ENCODE assay signal across 8 mouse cellular contexts in genomic region chr15:86057908-86058307, GRCm38 (mm10). TPM values are rescaled to one million over a fixed set of nuclear protein-coding genes. Genes with fewer than 3 reads are reported as not detected.
DNase-seq lines count a peak whose midpoint lies in the region; ATAC-seq and TF ChIP-seq lines count a peak whose summit lies in the region.

No protein-coding gene starts in this region.

- H3K4me1 ChIP-seq in liver, adult 2 months (ENCODE audit: control insufficient read depth, insufficient read depth, low read length) = peaks cover 5% of the 10 kb centered on the region
- H3K4me1 ChIP-seq in hindbrain, postnatal 0 days (ENCODE audit: insufficient read depth, low read length) = peaks cover 42% of the 10 kb centered on the region
- H3K4me1 ChIP-seq in neural tube, embryonic 13.5 days (replicated peaks) = peaks cover 51% of the 10 kb centered on the region

- peaks cover 4% of the 10 kb centered on the region; the same call in 1 of the 2 replicates for H3K79me2 ChIP-seq in liver, adult 2 months (ENCODE audit: control insufficient read depth, insufficient read depth, low read length)

- H3K4me3 ChIP-seq in liver, adult 2 months (ENCODE audit: insufficient read depth, low read depth, low read length) = peak overlapping the region; percentile 95; the same call in 1 of the 2 replicates
- peak overlapping the region; percentile 82 for H3K4me3 ChIP-seq in hindbrain, postnatal 0 days (ENCODE audit: low read length)
- peak overlapping the region; percentile 87 for H3K4me3 ChIP-seq in neural tube, embryonic 13.5 days

- peak; percentile 41 for ATAC-seq in hindbrain, postnatal 0 days
- ATAC-seq in neural tube, embryonic 13.5 days (ENCODE audit: low read depth) = no peak

- H3K9me3 ChIP-seq in hindbrain, postnatal 0 days (ENCODE audit: low read length) = no peaks in the 10 kb centered on the region
- no peaks in the 10 kb centered on the region for H3K9me3 ChIP-seq in neural tube, embryonic 13.5 days

- no peaks in the 10 kb centered on the region for H3K36me3 ChIP-seq in liver, adult 2 months (ENCODE audit: control insufficient read depth, insufficient read depth, low read length)
- no peaks in the 10 kb centered on the region for H3K36me3 ChIP-seq in hindbrain, postnatal 0 days (ENCODE audit: insufficient read depth, low read length)
- H3K36me3 ChIP-seq in neural tube, embryonic 13.5 days = no peaks in the 10 kb centered on the region

- DNase-seq in liver, adult 2 months (ENCODE audit: extremely low read depth, low read depth, low spot score) = no peak
- DNase-seq in liver = no peak
- DNase-seq in embryo, embryonic 9.5 days (ENCODE audit: extremely low spot score) = peak; percentile 51
- DNase-seq in hindbrain, postnatal 0 days (ENCODE audit: low spot score) = no peak
- no peak for DNase-seq in left cerebral cortex, postnatal 25 days (ENCODE audit: low spot score in 2 of 2)
- DNase-seq in left cerebral cortex, postnatal 14 days (ENCODE audit: low spot score in 2 of 2) = no peak
- DNase-seq in c-Kit-positive CD71-positive TER-119-positive erythroid progenitor cells, embryonic 14.5 days (ENCODE audit: low spot score) = no peak

- intact Hi-C loops in left cerebral cortex, postnatal 25 days (cut with DNase I) = loop anchor here (1.0 kb wide), 1 partner anchor 28 kb away; no protein-coding TSS in a partner anchor
- intact Hi-C loops in left cerebral cortex, postnatal 14 days (cut with DNase I) = no loop called here

- H3K27ac ChIP-seq in liver, adult 2 months (replicated peaks; ENCODE audit: insufficient read depth, low read depth, low read length) = no peak overlapping the region
- peak overlapping the region; percentile 95 for H3K27ac ChIP-seq in hindbrain, postnatal 0 days
- peak overlapping the region; percentile 94 for H3K27ac ChIP-seq in neural tube, embryonic 13.5 days (replicated peaks)

- no peaks in the 10 kb centered on the region for H3K27me3 ChIP-seq in liver, adult 2 months (ENCODE audit: control insufficient read depth, insufficient read depth, low read length)
- no peaks in the 10 kb centered on the region for H3K27me3 ChIP-seq in hindbrain, postnatal 0 days (ENCODE audit: insufficient read depth, low read length)
- no peaks in the 10 kb centered on the region for H3K27me3 ChIP-seq in neural tube, embryonic 13.5 days

- WGBS in liver, adult 2 months = 32% methylated on average over 7 of the region's 7 CpGs
- 8% methylated on average over 7 of the region's 7 CpGs for WGBS in hindbrain, postnatal 0 days
- 10% methylated on average over 7 of the region's 7 CpGs for WGBS in neural tube, embryonic 13.5 days

- H3K9ac ChIP-seq in liver, adult 2 months (ENCODE audit: low read depth, low read length) = no peak overlapping the region; the same call in 1 of the 2 replicates
- H3K9ac ChIP-seq in hindbrain, postnatal 0 days (replicated peaks; ENCODE audit: low read length) = peak overlapping the region; percentile 97; the same call in 1 of the 2 replicates
- peak overlapping the region; percentile 99 for H3K9ac ChIP-seq in neural tube, embryonic 13.5 days

- no peak for TF ChIP-seq CTCF in liver, adult 2 months (IDR thresholded peaks at IDR 0.05; ENCODE audit: low read depth, low read length)
- TF ChIP-seq CTCF in hindbrain, postnatal 0 days (IDR thresholded peaks at IDR 0.05; ENCODE audit: low read depth) = no peak

- TF ChIP-seq POLR2A in liver, adult 2 months (IDR thresholded peaks at IDR 0.05; ENCODE audit: extremely low read depth, insufficient read depth, low read length) = no peak

- H3K4me2 ChIP-seq in hindbrain, postnatal 0 days (ENCODE audit: low read depth, low read length) = peak overlapping the region; percentile 93
- peak overlapping the region; percentile 86 for H3K4me2 ChIP-seq in neural tube, embryonic 13.5 days

RNA-seq across cellular contexts. Expression of gene Gramd4, which starts 0.4 kb away (rescaled TPM):
- 2.4 and 3.8 TPM in 2 replicates for total RNA-seq in liver, adult 2 months (2014; rRNA removed)
- polyA plus RNA-seq in liver, adult 2 months (2012; rRNA removed) = 5.6 and 6.0 TPM in 2 replicates
- total RNA-seq in hindbrain, postnatal 0 days (2014; rRNA removed) = 36.2 and 40.9 TPM in 2 replicates
- 18.6 and 19.0 TPM in 2 replicates for polyA plus RNA-seq in hindbrain, postnatal 0 days (2015; fragmentation: Nextera tagmentation; extraction: Ambion mirVana)
- polyA plus RNA-seq in neural tube, embryonic 13.5 days (2015; fragmentation: Nextera tagmentation; extraction: Ambion mirVana) = 32.5 TPM in 2 replicates
- total RNA-seq in left cerebral cortex, postnatal 25 days (2021) = 10 to 100 TPM; 42.0 to 47.6 TPM
- total RNA-seq in left cerebral cortex, postnatal 14 days (2021) = 10 to 100 TPM; 37.2 to 44.3 TPM

RNA-seq across cellular contexts. Expression of gene Celsr1, which starts 24.3 kb away (rescaled TPM):
- 2.4 and 3.7 TPM in 2 replicates for total RNA-seq in liver, adult 2 months (2014; rRNA removed)
- polyA plus RNA-seq in liver, adult 2 months (2012; rRNA removed) = 11.5 and 12.4 TPM in 2 replicates
- total RNA-seq in hindbrain, postnatal 0 days (2014; rRNA removed) = 16.4 and 19.4 TPM in 2 replicates
- 0.98 and 0.99 TPM in 2 replicates for polyA plus RNA-seq in hindbrain, postnatal 0 days (2015; fragmentation: Nextera tagmentation; extraction: Ambion mirVana)
- 1.8 TPM in 2 replicates for polyA plus RNA-seq in neural tube, embryonic 13.5 days (2015; fragmentation: Nextera tagmentation; extraction: Ambion mirVana)
- total RNA-seq in left cerebral cortex, postnatal 25 days (2021) = 1 to 10 TPM; 3.1 to 3.9 TPM
- 1 to 10 TPM; 2.2 to 3.1 TPM for total RNA-seq in left cerebral cortex, postnatal 14 days (2021)
